Mouse (Mus musculus) cerebellum, postnatal 10 days (tissue): Measurements from ENCODE around the gene Psen2.
A peak's percentile ranks its signal among the peaks of the same experiment; 100 is the strongest.

Experiments used
- DNase-seq, 2 experiments: peaks; one replicate each; pipeline ENCODE4 v3.0.0; 2021; ENCODE audit warnings: mixed read lengths in 2 of 2

Psen2 gene

GRCm38 (mm10) chr1:180263364-180263997, at the start of gene Psen2:
Psen2 (minus strand) TSS chr1:180263438.
- peak; percentile 35 to 45 for DNase-seq

- peak; percentile 91 to 92 for DNase-seq
Observed at GRCm38 (mm10) chr1:180312792-180313311, 49.6 kb upstream of the Psen2 start.

GRCm38 (mm10) chr1:180312286-180312685, 49.0 kb upstream of the Psen2 start:
- DNase-seq: peak in 1 of 2 experiments; percentile 20

GRCm38 (mm10) chr1:180308897-180309296, 45.7 kb upstream of the Psen2 start:
- DNase-seq: no peak

GRCm38 (mm10) chr1:180307661-180308060, 44.4 kb upstream of the Psen2 start:
- DNase-seq: peak in 1 of 2 experiments; percentile 25

- no peak for DNase-seq
Observed at GRCm38 (mm10) chr1:180306889-180307288, 43.7 kb upstream of the Psen2 start.

GRCm38 (mm10) chr1:180303600-180303999, 40.4 kb upstream of the Psen2 start:
- DNase-seq: no peak

GRCm38 (mm10) chr1:180302253-180303120, 39.2 kb upstream of the Psen2 start:
- DNase-seq: no peak

- DNase-seq: no peak
Observed at GRCm38 (mm10) chr1:180300997-180301396, 37.8 kb upstream of the Psen2 start.

- no peak for DNase-seq
Observed at GRCm38 (mm10) chr1:180300292-180300691, 37.1 kb upstream of the Psen2 start.

GRCm38 (mm10) chr1:180299697-180300096, 36.5 kb upstream of the Psen2 start:
- DNase-seq: no peak

GRCm38 (mm10) chr1:180296088-180296487, 32.9 kb upstream of the Psen2 start:
- no peak for DNase-seq

- no peak for DNase-seq
Observed at GRCm38 (mm10) chr1:180290358-180290757, 27.1 kb upstream of the Psen2 start.

GRCm38 (mm10) chr1:180289788-180290187, 26.6 kb upstream of the Psen2 start:
- DNase-seq: no peak

- no peak for DNase-seq
Observed at GRCm38 (mm10) chr1:180288872-180289468, 25.7 kb upstream of the Psen2 start.

GRCm38 (mm10) chr1:180288227-180288626, 25.0 kb upstream of the Psen2 start:
- no peak for DNase-seq

- peak; percentile 18 to 29 for DNase-seq
Observed at GRCm38 (mm10) chr1:180286081-180286831, 23.0 kb upstream of the Psen2 start.

GRCm38 (mm10) chr1:180283813-180284768, 20.9 kb upstream of the Psen2 start:
- no peak for DNase-seq

GRCm38 (mm10) chr1:180282581-180282980, 19.3 kb upstream of the Psen2 start:
- peak in 1 of 2 experiments; percentile 23 for DNase-seq

- DNase-seq: peak; percentile 57 to 58
Observed at GRCm38 (mm10) chr1:180279648-180280047, 16.4 kb upstream of the Psen2 start.

GRCm38 (mm10) chr1:180277563-180277962, 14.3 kb upstream of the Psen2 start:
- DNase-seq: no peak
